Mouse (Mus musculus): ENCODE results near the gene Ahsa2.
A peak's percentile ranks its signal among the peaks of the same experiment; 100 is the strongest.
"Not testable (repeated sequence)": the region's sequence is repeated elsewhere in the genome, so short reads cannot be mapped to it uniquely, and the experiment has no call there.

Ahsa2 gene

GRCm38 (mm10) chr11:23497718-23498509 lies at the start of gene Ahsa2:
TSS of gene Ahsa2 (minus strand) at chr11:23498030.
- peak; percentile 63 for DNase-seq (ENCODE audit: extremely low read depth, low read depth)

- no peak for DNase-seq (ENCODE audit: extremely low read depth, low read depth)
Measured at GRCm38 (mm10) chr11:23537446-23537845, 39.6 kb upstream of the Ahsa2 start.

GRCm38 (mm10) chr11:23520473-23521205 lies 22.8 kb upstream of the Ahsa2 start, which contains the start of gene 1700093K21Rik:
TSS of gene 1700093K21Rik (minus strand) at chr11:23521155.
- no peak for DNase-seq (ENCODE audit: extremely low read depth, low read depth)

- no peak for DNase-seq (ENCODE audit: extremely low read depth, low read depth)
Measured at GRCm38 (mm10) chr11:23518981-23519380, 21.2 kb upstream of the Ahsa2 start.

- DNase-seq (ENCODE audit: extremely low read depth, low read depth), result no peak
Measured at GRCm38 (mm10) chr11:23515315-23515714, 17.5 kb upstream of the Ahsa2 start.

- DNase-seq (ENCODE audit: extremely low read depth, low read depth), result not testable (repeated sequence)
Measured at GRCm38 (mm10) chr11:23514785-23515184, 17.0 kb upstream of the Ahsa2 start.

- not testable (repeated sequence) for DNase-seq (ENCODE audit: extremely low read depth, low read depth)
Measured at GRCm38 (mm10) chr11:23504801-23505200, 7.0 kb upstream of the Ahsa2 start.

GRCm38 (mm10) chr11:23498609-23499008 lies 779 bp upstream of the Ahsa2 start:
- no peak for DNase-seq (ENCODE audit: extremely low read depth, low read depth)

GRCm38 (mm10) chr11:23497335-23497717 lies 504 bp downstream of the Ahsa2 start:
- DNase-seq (ENCODE audit: extremely low read depth, low read depth), result peak; percentile 40

- DNase-seq (ENCODE audit: extremely low read depth, low read depth), result no peak
Measured at GRCm38 (mm10) chr11:23496661-23497060, 1.2 kb downstream of the Ahsa2 start.

GRCm38 (mm10) chr11:23495231-23495630 lies 2.6 kb downstream of the Ahsa2 start:
- no peak for DNase-seq (ENCODE audit: extremely low read depth, low read depth)

GRCm38 (mm10) chr11:23492048-23492790 lies 5.6 kb downstream of the Ahsa2 start:
- DNase-seq (ENCODE audit: extremely low read depth, low read depth), result no peak

- DNase-seq (ENCODE audit: extremely low read depth, low read depth), result no peak
Measured at GRCm38 (mm10) chr11:23489955-23490354, 7.9 kb downstream of the Ahsa2 start.

GRCm38 (mm10) chr11:23465862-23466261 lies 32.0 kb downstream of the Ahsa2 start:
- DNase-seq (ENCODE audit: extremely low read depth, low read depth), result not testable (repeated sequence)

Measured in MEL-GATA-1-ER (cell line).